Mouse (Mus musculus) cerebellum, adult 11-12 months (tissue): ENCODE measurements at regions not wholly inside any gene's neighbourhood (a gene's known extent, or its start where the extent isn't known, plus 50 kb on each side); places are given as distances from the start of the nearest gene placed in this dataset.

Source experiments
- DNase-seq: peaks from one replicate; pipeline ENCODE4 v3.0.0; 2022

- DNase-seq, result no peak
These were observed 53.2 kb downstream of the Gpr6 start for GRCm38 (mm10) chr10:41018888-41019287.

- DNase-seq, result no peak
These were observed 55.5 kb downstream of the Gpr6 start for GRCm38 (mm10) chr10:41016547-41016946.

- no peak for DNase-seq
These were observed 56.4 kb downstream of the Gpr6 start for GRCm38 (mm10) chr10:41015654-41016053.

- peak; percentile 49 for DNase-seq
These were observed 61.5 kb downstream of the Gpr6 start for GRCm38 (mm10) chr10:41010585-41010984.

- DNase-seq, result no peak
These were observed 64.2 kb downstream of the Gpr6 start for GRCm38 (mm10) chr10:41007866-41008265.

GRCm38 (mm10) chr10:41006634-41007033 lies 65.5 kb downstream of the Gpr6 start:
- DNase-seq, result no peak

GRCm38 (mm10) chr10:41005776-41006175 lies 66.3 kb downstream of the Gpr6 start:
- DNase-seq, result no peak

- DNase-seq, result no peak
These were observed 67.3 kb downstream of the Gpr6 start for GRCm38 (mm10) chr10:41004753-41005152.

GRCm38 (mm10) chr10:41004044-41004689 lies 67.9 kb downstream of the Gpr6 start:
- DNase-seq, result peak; percentile 74

- DNase-seq, result no peak
These were observed 68.9 kb downstream of the Gpr6 start for GRCm38 (mm10) chr10:41003197-41003596.

- DNase-seq, result no peak
These were observed 71.1 kb downstream of the Gpr6 start for GRCm38 (mm10) chr10:41000965-41001364.

GRCm38 (mm10) chr10:40999486-40999885 lies 72.6 kb downstream of the Gpr6 start:
- DNase-seq, result no peak

- no peak for DNase-seq
These were observed 73.3 kb downstream of the Gpr6 start for GRCm38 (mm10) chr10:40998799-40999198.

GRCm38 (mm10) chr10:40998330-40998729 lies 73.8 kb downstream of the Gpr6 start:
- DNase-seq, result peak; percentile 36

- no peak for DNase-seq
These were observed 74.5 kb downstream of the Gpr6 start for GRCm38 (mm10) chr10:40997606-40998005.
